Mouse (Mus musculus): ENCODE results near the gene Prelp. TPM values are rescaled to one million over a fixed set of nuclear protein-coding genes. Genes with fewer than 3 reads are reported as not detected.
A peak's percentile ranks its signal among the peaks of the same experiment; 100 is the strongest.

Gene Prelp
- polyA plus RNA-seq, 1 experiment from 2014 or later: 1.2 TPM

- Histone ChIP-seq H3K27me3 (ENCODE audit: control insufficient read depth, insufficient read depth, low read length) (no peaks in the 10 kb centered on the region), H3K4me1 (replicated peaks; ENCODE audit: control insufficient read depth, insufficient read depth, low read length) (peaks cover 14% of the 10 kb centered on the region; the same call in 1 of the 2 replicates), H3K4me2 (ENCODE audit: low read depth, low read length, severe bottlenecking) (no peak overlapping the region), H3K9me3 (ENCODE audit: control insufficient read depth, low read length) (no peaks in the 10 kb centered on the region), H3K9ac (ENCODE audit: low read length) (no peak overlapping the region), H3K27ac (ENCODE audit: low read depth, low read length) (no peak overlapping the region), H3K36me3 (ENCODE audit: control insufficient read depth, insufficient read depth, low read length) (no peaks in the 10 kb centered on the region), H3K4me3 (ENCODE audit: low read depth, low read length) (no peak overlapping the region)
- 25% methylated on average over 6 of the region's 7 CpGs for WGBS
- peak; percentile 67 for DNase-seq (ENCODE audit: low spot score)
- no peak for ATAC-seq (replicated peaks; ENCODE audit: low FRiP score)
Observed at GRCm38 (mm10) chr1:133924141-133924875, 3.1 kb upstream of the Prelp start.

DNA sequence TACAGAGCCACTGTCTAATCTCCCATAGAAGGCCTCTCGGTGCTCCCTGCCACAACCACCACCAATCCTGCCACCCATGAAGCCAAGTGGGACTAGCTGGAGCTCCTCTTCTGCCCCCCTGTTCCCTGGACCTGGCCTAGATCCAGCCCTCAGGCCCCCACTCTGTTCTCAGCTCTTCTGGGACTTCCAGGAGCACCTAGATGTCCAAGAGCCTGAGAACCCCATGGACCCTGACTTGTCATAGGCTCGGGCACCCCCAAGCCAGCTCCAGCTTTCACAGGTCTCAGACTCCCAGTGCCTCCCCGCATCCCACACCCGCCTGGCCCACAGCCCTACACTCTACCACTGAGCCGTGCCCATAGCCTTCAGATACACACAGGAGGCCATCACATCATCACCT is 1.9 kb upstream of the Prelp start:
- no peaks in the 10 kb centered on the region for H3K9me3 ChIP-seq (ENCODE audit: control insufficient read depth, low read length)
- DNase-seq (ENCODE audit: low spot score): no peak
- no peaks in the 10 kb centered on the region for H3K27me3 ChIP-seq (ENCODE audit: control insufficient read depth, insufficient read depth, low read length)
- H3K27ac ChIP-seq (ENCODE audit: low read depth, low read length): no peak overlapping the region
- H3K4me2 ChIP-seq (ENCODE audit: low read depth, low read length, severe bottlenecking): no peak overlapping the region
- no peak overlapping the region for H3K9ac ChIP-seq (ENCODE audit: low read length)
- H3K4me3 ChIP-seq (ENCODE audit: low read depth, low read length): no peak overlapping the region
- ATAC-seq (replicated peaks; ENCODE audit: low FRiP score): no peak
- H3K4me1 ChIP-seq (replicated peaks; ENCODE audit: control insufficient read depth, insufficient read depth, low read length): peaks cover 18% of the 10 kb centered on the region; the same call in 1 of the 2 replicates
- H3K36me3 ChIP-seq (ENCODE audit: control insufficient read depth, insufficient read depth, low read length): no peaks in the 10 kb centered on the region
- WGBS: 93% methylated on average over 5 of the region's 5 CpGs

GRCm38 (mm10) chr1:133920876-133921275 is 338 bp downstream of the Prelp start:
- DNase-seq (ENCODE audit: low spot score) (no peak), ATAC-seq (replicated peaks; ENCODE audit: low FRiP score) (no peak)
- Histone ChIP-seq H3K9ac (ENCODE audit: low read length) (no peak overlapping the region), H3K4me1 (replicated peaks; ENCODE audit: control insufficient read depth, insufficient read depth, low read length) (peaks cover 23% of the 10 kb centered on the region; the same call in 1 of the 2 replicates), H3K9me3 (ENCODE audit: control insufficient read depth, low read length) (no peaks in the 10 kb centered on the region), H3K27ac (ENCODE audit: low read depth, low read length) (no peak overlapping the region), H3K36me3 (ENCODE audit: control insufficient read depth, insufficient read depth, low read length) (no peaks in the 10 kb centered on the region), H3K27me3 (ENCODE audit: control insufficient read depth, insufficient read depth, low read length) (no peaks in the 10 kb centered on the region), H3K4me2 (ENCODE audit: low read depth, low read length, severe bottlenecking) (no peak overlapping the region; the same call in 1 of the 2 replicates), H3K4me3 (ENCODE audit: low read depth, low read length) (no peak overlapping the region)
- 19% methylated on average over 3 of the region's 3 CpGs for WGBS

GRCm38 (mm10) chr1:133920401-133920800 is 813 bp downstream of the Prelp start:
- H3K27ac ChIP-seq (ENCODE audit: low read depth, low read length): no peak overlapping the region
- H3K9me3 ChIP-seq (ENCODE audit: control insufficient read depth, low read length): no peaks in the 10 kb centered on the region
- WGBS: 15% methylated on average over 3 of the region's 3 CpGs
- no peak overlapping the region for H3K4me2 ChIP-seq (ENCODE audit: low read depth, low read length, severe bottlenecking)
- ATAC-seq (replicated peaks; ENCODE audit: low FRiP score): no peak
- peaks cover 23% of the 10 kb centered on the region; the same call in 1 of the 2 replicates for H3K4me1 ChIP-seq (replicated peaks; ENCODE audit: control insufficient read depth, insufficient read depth, low read length)
- no peak overlapping the region for H3K4me3 ChIP-seq (ENCODE audit: low read depth, low read length)
- H3K27me3 ChIP-seq (ENCODE audit: control insufficient read depth, insufficient read depth, low read length): no peaks in the 10 kb centered on the region
- no peak for DNase-seq (ENCODE audit: low spot score)
- H3K36me3 ChIP-seq (ENCODE audit: control insufficient read depth, insufficient read depth, low read length): no peaks in the 10 kb centered on the region
- H3K9ac ChIP-seq (ENCODE audit: low read length): no peak overlapping the region

- peak overlapping the region; percentile 27 for H3K9ac ChIP-seq (ENCODE audit: low read length)
- peaks cover 23% of the 10 kb centered on the region; the same call in 1 of the 2 replicates for H3K4me1 ChIP-seq (replicated peaks; ENCODE audit: control insufficient read depth, insufficient read depth, low read length)
- ATAC-seq (replicated peaks; ENCODE audit: low FRiP score): peak; percentile 42; the same call in 1 of the 2 replicates
- H3K9me3 ChIP-seq (ENCODE audit: control insufficient read depth, low read length): no peaks in the 10 kb centered on the region
- peak overlapping the region; percentile 18; the same call in 1 of the 2 replicates for H3K4me2 ChIP-seq (ENCODE audit: low read depth, low read length, severe bottlenecking)
- peak overlapping the region; percentile 53; the same call in 1 of the 2 replicates for H3K27ac ChIP-seq (ENCODE audit: low read depth, low read length)
- 33% methylated on average over 6 of the region's 6 CpGs for WGBS
- H3K27me3 ChIP-seq (ENCODE audit: control insufficient read depth, insufficient read depth, low read length): no peaks in the 10 kb centered on the region
- no peak for DNase-seq (ENCODE audit: low spot score)
- H3K4me3 ChIP-seq (ENCODE audit: low read depth, low read length): no peak overlapping the region
- no peaks in the 10 kb centered on the region for H3K36me3 ChIP-seq (ENCODE audit: control insufficient read depth, insufficient read depth, low read length)
Observed at GRCm38 (mm10) chr1:133918088-133918470, 3.1 kb downstream of the Prelp start.

DNA sequence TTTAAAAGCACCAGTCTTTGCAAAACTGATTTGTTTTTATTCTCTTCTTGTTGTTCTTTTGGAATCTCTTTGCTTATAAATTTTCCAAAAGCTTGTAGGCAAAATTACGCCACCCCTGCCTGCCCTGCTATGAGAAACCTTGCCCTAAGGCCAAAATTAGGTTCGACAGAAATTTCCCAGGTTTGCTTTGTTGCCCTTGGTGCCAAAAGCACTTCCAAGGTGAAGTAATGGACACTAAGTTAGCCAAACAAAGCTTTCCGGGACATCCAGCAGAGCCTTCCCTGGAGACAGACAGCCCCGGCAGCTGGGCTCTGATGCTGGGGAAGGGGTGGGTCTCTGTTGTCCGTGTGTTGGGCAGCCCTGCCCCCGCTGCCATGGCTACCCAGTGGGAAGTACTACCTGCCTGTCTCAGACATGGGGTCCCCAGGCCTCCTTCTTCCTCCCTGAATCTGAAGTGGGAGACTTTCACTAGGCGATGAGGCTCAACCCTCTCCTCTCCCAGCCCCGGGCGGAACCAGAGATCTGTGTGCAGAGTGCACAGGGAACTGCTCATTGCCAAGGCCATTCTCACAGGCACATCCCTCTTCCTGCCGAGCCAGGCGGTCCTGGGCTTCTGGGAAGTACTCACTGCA is 3.6 kb downstream of the Prelp start:
- Histone ChIP-seq H3K4me3 (ENCODE audit: low read depth, low read length) (no peak overlapping the region), H3K4me1 (replicated peaks; ENCODE audit: control insufficient read depth, insufficient read depth, low read length) (peaks cover 23% of the 10 kb centered on the region; the same call in 1 of the 2 replicates), H3K27me3 (ENCODE audit: control insufficient read depth, insufficient read depth, low read length) (no peaks in the 10 kb centered on the region), H3K9ac (ENCODE audit: low read length) (peak overlapping the region; percentile 27), H3K9me3 (ENCODE audit: control insufficient read depth, low read length) (no peaks in the 10 kb centered on the region), H3K27ac (ENCODE audit: low read depth, low read length) (peak overlapping the region; percentile 53; the same call in 1 of the 2 replicates), H3K4me2 (ENCODE audit: low read depth, low read length, severe bottlenecking) (peak overlapping the region; percentile 18; the same call in 1 of the 2 replicates), H3K36me3 (ENCODE audit: control insufficient read depth, insufficient read depth, low read length) (no peaks in the 10 kb centered on the region)
- WGBS: 22% methylated on average over 11 of the region's 11 CpGs
- peak; percentile 65 for DNase-seq (ENCODE audit: low spot score)
- ATAC-seq (replicated peaks; ENCODE audit: low FRiP score): no peak

DNA sequence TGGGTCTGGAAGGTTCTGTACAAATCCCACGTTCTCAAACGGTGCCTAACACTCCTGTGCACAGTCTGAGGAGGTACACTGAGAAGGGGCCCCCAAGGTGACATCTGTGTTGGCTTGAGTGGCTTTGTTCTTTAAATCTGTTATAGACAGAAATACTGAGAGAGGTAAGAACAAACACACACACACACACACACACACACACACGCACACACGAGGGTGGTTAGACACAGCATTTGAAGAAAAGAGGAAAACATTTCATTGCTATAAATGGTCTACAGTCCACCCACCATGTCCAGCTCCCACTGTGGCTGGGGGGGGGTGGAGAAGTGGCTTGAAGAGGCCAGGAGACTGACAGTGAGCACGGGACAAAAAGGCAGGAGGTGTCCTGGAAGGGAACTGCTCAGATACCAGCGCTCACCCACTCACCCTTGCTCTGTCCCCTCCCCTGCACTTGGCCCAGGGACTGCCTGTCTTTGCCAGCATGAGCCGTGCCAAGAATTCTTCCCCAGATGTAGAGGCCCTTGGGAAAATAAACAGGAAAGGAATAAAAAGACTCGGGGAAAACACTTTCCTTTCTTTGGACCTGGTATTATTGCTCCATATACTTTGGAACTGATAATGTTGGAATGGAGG is 5.4 kb downstream of the Prelp start:
- Histone ChIP-seq H3K9me3 (ENCODE audit: control insufficient read depth, low read length) (no peaks in the 10 kb centered on the region), H3K27ac (ENCODE audit: low read depth, low read length) (no peak overlapping the region), H3K9ac (ENCODE audit: low read length) (no peak overlapping the region), H3K4me3 (ENCODE audit: low read depth, low read length) (no peak overlapping the region), H3K27me3 (ENCODE audit: control insufficient read depth, insufficient read depth, low read length) (no peaks in the 10 kb centered on the region), H3K36me3 (ENCODE audit: control insufficient read depth, insufficient read depth, low read length) (no peaks in the 10 kb centered on the region), H3K4me2 (ENCODE audit: low read depth, low read length, severe bottlenecking) (no peak overlapping the region), H3K4me1 (replicated peaks; ENCODE audit: control insufficient read depth, insufficient read depth, low read length) (peaks cover 16% of the 10 kb centered on the region; the same call in 1 of the 2 replicates)
- DNase-seq (ENCODE audit: low spot score) (no peak), ATAC-seq (replicated peaks; ENCODE audit: low FRiP score) (no peak)
- 74% methylated on average over 8 of the region's 8 CpGs for WGBS

- Histone ChIP-seq H3K4me2 (ENCODE audit: low read depth, low read length, severe bottlenecking) (no peak overlapping the region), H3K4me1 (replicated peaks; ENCODE audit: control insufficient read depth, insufficient read depth, low read length) (peaks cover 12% of the 10 kb centered on the region; the same call in 1 of the 2 replicates), H3K27ac (ENCODE audit: low read depth, low read length) (no peak overlapping the region), H3K9me3 (ENCODE audit: control insufficient read depth, low read length) (no peaks in the 10 kb centered on the region), H3K27me3 (ENCODE audit: control insufficient read depth, insufficient read depth, low read length) (no peaks in the 10 kb centered on the region), H3K4me3 (ENCODE audit: low read depth, low read length) (no peak overlapping the region), H3K36me3 (ENCODE audit: control insufficient read depth, insufficient read depth, low read length) (no peaks in the 10 kb centered on the region), H3K9ac (ENCODE audit: low read length) (no peak overlapping the region)
- WGBS: 92% methylated on average over 13 of the region's 13 CpGs
- DNase-seq (ENCODE audit: low spot score) (no peak), ATAC-seq (replicated peaks; ENCODE audit: low FRiP score) (no peak)
Observed at GRCm38 (mm10) chr1:133915115-133915514, 6.1 kb downstream of the Prelp start.

Data from forebrain, embryonic 11.5 days (tissue).